Mouse (Mus musculus) monocyte, adult 5-6 weeks (primary cell): ENCODE data around the gene Abraxas1. TPM values are rescaled to one million over a fixed set of nuclear protein-coding genes. Genes with fewer than 3 reads are reported as not detected.

Experiments
- total RNA-seq: library from RNA; stranded (forward); fragments of 200-1000, 200-491, 200-594 nt; gene quantifications from 3 replicates; pipeline ENCODE4 v1.2.3, GENCODE M21; 2017

The Abraxas1 gene
- total RNA-seq, 1 experiment from 2014 or later, result 13.2 TPM

Other genes starting within 250 kb of the Abraxas1 start
- gene Plac8, start 248.7 kb downstream of the Abraxas1 start, total RNA-seq, result 887 to 1,580 TPM (median 1,277 TPM) in 3 replicates
- gene Coq2, start 145.8 kb downstream of the Abraxas1 start, total RNA-seq, result 35.1 to 44.1 TPM (median 40.2 TPM) in 3 replicates
- 31.8 to 34.5 TPM (median 33.4 TPM) in 3 replicates for gene Hpse, start 101.2 kb downstream of the Abraxas1 start, total RNA-seq
- 10.3 to 17.1 TPM (median 11.7 TPM) in 3 replicates for gene Helq, start 22.4 kb downstream of the Abraxas1 start, total RNA-seq
- gene Mrps18c, start 22.3 kb downstream of the Abraxas1 start, total RNA-seq, result 84.3 to 144 TPM (median 142 TPM) in 3 replicates
- 0.87 to 2.1 TPM (median 1.6 TPM) in 3 replicates for gene Gpat3, start 24.7 kb upstream of the Abraxas1 start, total RNA-seq